Mouse (Mus musculus) heart, adult 11 months (tissue): Measurements from ENCODE around the gene Alms1.
"Not testable (repeated sequence)": the region's sequence is repeated elsewhere in the genome, so short reads cannot be mapped to it uniquely, and the experiment has no call there.

Source experiments
- DNase-seq: peaks from one replicate; pipeline ENCODE4 v3.0.0; 2022

Gene Alms1

GRCm38 (mm10) chr6:85587396-85588143, at the start of gene Alms1:
Gene Alms1 (plus strand): TSS chr6:85587531.
- peak; percentile 99 for DNase-seq

- no peak for DNase-seq
Measured at GRCm38 (mm10) chr6:85543351-85544175, 43.8 kb upstream of the Alms1 start.

GRCm38 (mm10) chr6:85544251-85544881, 43.0 kb upstream of the Alms1 start:
- DNase-seq, result peak; percentile 60

- no peak for DNase-seq
Measured at GRCm38 (mm10) chr6:85547642-85548041, 39.7 kb upstream of the Alms1 start.

- DNase-seq, result peak; percentile 12
Measured at GRCm38 (mm10) chr6:85562374-85562773, 25.0 kb upstream of the Alms1 start.

- peak; percentile 71 for DNase-seq
Measured at GRCm38 (mm10) chr6:85572816-85573215, 14.5 kb upstream of the Alms1 start.

- peak; percentile 60 for DNase-seq
Measured at GRCm38 (mm10) chr6:85581688-85582087, 5.6 kb upstream of the Alms1 start.

GRCm38 (mm10) chr6:85584612-85585011, 2.7 kb upstream of the Alms1 start:
- no peak for DNase-seq

GRCm38 (mm10) chr6:85586805-85587367, 445 bp upstream of the Alms1 start:
- peak; percentile 85 for DNase-seq

- DNase-seq, result no peak
Measured at GRCm38 (mm10) chr6:85588164-85588563, 833 bp downstream of the Alms1 start.

- peak; percentile 70 for DNase-seq
Measured at GRCm38 (mm10) chr6:85588568-85588967, 1.2 kb downstream of the Alms1 start.

- DNase-seq, result no peak
Measured at GRCm38 (mm10) chr6:85590116-85590515, 2.8 kb downstream of the Alms1 start.

GRCm38 (mm10) chr6:85599310-85599709, 12.0 kb downstream of the Alms1 start:
- no peak for DNase-seq

GRCm38 (mm10) chr6:85610511-85610910, 23.2 kb downstream of the Alms1 start:
- peak; percentile 29 for DNase-seq

- no peak for DNase-seq
Measured at GRCm38 (mm10) chr6:85620826-85621225, 33.5 kb downstream of the Alms1 start.

- no peak for DNase-seq
Measured at GRCm38 (mm10) chr6:85621600-85621999, 34.3 kb downstream of the Alms1 start.

GRCm38 (mm10) chr6:85624511-85624910, 37.2 kb downstream of the Alms1 start:
- no peak for DNase-seq

GRCm38 (mm10) chr6:85633165-85633564, 45.8 kb downstream of the Alms1 start:
- no peak for DNase-seq

GRCm38 (mm10) chr6:85653244-85653643, 65.9 kb downstream of the Alms1 start:
- DNase-seq, result no peak

GRCm38 (mm10) chr6:85701943-85702342, 114.6 kb downstream of the Alms1 start:
- peak; percentile 97 for DNase-seq

- DNase-seq, result peak; percentile 85
Measured at GRCm38 (mm10) chr6:85709206-85709605, 121.9 kb downstream of the Alms1 start.

- not testable (repeated sequence) for DNase-seq
Measured at GRCm38 (mm10) chr6:85709607-85710006, 122.3 kb downstream of the Alms1 start.

- DNase-seq, result not testable (repeated sequence)
Measured at GRCm38 (mm10) chr6:85713105-85713504, 125.8 kb downstream of the Alms1 start, which contains the start of gene Nat8f7. Gene Nat8f7 (minus strand): TSS chr6:85713205.
